Mouse (Mus musculus): ENCODE data around the gene Slc46a2.
A peak's percentile ranks its signal among the peaks of the same experiment; 100 is the strongest.

The Slc46a2 gene

DNA sequence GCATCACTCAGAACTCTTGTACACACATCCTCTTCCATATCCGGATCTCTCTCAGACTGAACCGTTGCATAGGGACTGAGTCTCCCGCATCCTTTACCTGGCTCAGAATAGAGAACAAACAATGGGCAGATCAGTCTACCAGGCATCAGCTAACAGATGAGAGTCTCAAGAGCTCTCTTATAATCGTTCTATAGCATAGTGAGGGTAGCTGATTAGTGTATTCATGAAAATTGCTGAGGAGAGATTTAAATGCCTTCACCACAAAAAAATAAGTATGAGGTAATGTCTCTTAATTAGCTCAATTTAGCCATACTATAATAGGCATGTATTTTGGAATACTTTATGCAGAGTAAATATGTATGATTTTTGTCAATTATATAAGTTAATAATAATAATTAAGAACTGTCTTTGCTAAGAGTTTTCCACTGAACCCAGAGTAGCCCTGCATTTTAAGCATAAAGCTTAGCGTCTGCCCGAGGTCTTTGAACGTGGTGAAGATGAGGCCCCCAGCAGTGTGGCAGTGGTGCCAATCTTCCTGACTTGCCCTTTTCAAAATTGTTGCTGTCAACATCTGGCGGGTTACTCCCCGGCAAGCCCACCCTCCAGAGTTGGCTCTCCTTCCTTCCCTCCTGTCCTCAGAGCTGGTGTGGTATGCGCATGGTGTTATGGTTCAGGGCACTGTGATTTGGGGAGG lies 23.0 kb downstream of the Slc46a2 start:
- DNase-seq (ENCODE audit: low spot score): no peak

DNA sequence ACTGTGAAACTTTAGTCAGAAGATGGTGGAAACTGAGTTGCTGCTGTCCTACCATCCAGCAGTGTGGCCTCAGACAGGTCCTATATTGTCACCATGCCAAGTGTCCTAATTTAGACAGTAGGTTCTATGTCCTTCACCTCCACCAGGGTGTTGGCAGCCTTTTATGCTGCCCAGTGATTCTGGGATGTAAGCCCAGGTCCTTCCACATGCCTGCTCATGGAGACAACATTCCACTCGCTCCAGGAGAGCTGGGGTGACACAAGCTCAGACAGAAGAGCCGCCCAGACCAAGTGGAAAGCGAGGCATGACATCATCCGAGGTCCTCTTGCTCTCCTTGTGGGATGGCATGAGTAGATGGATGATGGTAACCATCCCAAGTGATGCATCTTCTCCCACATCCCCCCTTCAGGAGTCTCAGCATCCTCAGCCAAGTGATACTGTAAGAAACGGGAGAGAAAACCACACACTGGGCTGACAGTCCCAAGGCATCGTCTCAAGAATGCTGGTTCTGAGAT lies 24.7 kb downstream of the Slc46a2 start:
- no peak for DNase-seq (ENCODE audit: low spot score)

DNA sequence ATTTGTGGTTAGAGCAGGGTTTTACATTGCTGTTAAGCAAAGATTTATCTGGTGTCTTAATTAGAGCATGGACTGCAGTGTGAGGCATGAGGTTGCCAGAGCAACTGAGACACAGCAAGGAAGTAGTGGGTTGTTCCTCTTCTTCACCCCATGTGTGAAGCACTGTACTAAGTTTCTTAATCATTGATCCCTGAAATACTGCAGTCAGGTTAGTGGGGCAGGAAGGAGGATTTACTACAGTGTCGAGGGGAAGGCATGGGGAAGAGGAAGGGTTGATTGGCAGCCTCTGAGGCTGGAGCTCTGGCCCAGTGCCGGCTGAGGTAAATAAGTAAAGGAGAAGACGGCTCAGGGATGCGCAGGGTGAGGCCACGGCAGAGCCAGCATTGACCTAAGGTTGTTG lies 26.8 kb downstream of the Slc46a2 start:
- DNase-seq (ENCODE audit: low spot score): no peak

DNA sequence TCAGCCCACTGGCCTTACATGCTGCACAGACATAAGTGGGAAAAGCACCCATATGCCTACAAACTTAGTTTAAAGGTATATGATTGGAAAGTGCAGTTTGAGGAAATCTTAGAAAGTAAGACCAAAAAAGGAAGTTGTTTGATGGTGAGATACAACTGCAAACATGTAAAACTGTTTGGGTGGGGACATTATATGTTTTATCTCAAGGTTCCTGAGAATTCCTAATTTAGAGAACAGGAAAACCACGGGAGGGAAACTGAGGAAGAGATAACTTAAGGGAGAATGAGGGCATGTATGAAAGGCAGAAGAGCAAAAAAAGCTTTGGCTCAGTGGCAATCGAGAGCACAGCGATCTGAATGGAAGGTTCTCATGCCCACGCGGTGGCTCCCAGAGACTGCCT lies 27.8 kb downstream of the Slc46a2 start:
- DNase-seq (ENCODE audit: low spot score): no peak

DNA sequence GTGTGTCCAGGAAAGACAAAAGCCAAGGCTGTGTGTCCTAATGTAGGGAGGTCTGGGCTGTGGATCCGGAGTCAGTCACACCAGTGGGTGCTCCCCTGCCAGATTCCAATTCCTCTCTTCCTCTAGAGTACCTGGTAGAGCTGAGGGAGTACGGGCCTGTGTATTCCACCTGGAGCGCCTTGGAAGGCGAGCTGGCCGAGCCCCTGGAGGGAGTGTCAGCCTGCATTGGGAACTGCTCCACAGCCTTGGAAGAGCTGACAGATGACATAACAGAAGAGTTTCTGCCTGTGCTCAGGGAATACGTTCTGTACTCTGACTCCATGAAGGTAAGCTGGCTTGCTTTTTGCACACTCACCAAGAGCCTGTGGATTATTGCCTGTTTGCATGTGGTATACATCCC lies 28.6 kb downstream of the Slc46a2 start:
- DNase-seq (ENCODE audit: low spot score): no peak

DNA sequence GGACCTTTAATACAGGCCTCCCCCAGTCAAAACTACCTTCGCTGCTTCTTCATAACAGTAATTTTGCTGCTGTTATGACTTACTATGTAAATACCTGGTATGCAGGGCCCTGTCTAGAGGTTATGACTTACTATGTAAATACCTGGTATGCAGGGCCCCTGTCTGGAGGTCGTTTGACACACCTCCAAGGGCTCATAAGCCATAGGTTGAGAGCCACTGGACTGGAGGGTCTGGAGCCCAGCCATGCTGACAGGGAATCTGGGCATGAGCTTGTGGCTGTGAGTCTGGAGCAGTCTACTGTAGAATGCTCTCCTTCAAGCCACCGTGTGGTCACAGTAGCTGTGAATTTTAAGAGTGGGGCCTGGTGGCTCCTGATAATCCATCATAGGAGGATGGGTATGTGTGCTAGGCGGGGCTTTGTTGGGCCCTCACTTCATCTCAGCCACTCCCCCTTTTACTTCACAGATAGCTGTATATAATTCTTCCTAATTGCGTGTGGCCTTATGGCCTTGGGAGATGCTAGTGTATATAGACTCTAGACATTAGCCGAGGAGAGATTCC lies 30.6 kb downstream of the Slc46a2 start:
- DNase-seq (ENCODE audit: low spot score): no peak

DNA sequence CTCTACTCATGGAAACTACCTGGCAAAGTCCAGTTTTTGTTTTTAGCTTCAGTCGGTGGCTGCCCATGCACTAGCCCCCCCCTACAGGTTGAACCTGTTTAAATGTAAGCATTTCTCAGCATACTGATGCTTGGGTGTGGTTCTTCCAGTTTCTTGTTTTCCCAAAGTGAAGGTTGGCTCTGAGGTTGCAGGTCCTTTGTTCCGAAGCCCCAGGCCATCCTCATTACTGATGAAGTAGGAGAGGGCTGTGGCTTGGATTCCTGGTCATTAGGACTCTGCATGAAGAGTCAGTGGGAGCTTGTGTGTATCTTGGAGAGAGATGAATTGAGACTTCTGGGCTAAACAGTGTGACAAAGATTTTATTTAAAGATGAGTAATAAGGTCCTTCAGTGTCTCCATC lies 33.6 kb downstream of the Slc46a2 start:
- no peak for DNase-seq (ENCODE audit: low spot score)

DNA sequence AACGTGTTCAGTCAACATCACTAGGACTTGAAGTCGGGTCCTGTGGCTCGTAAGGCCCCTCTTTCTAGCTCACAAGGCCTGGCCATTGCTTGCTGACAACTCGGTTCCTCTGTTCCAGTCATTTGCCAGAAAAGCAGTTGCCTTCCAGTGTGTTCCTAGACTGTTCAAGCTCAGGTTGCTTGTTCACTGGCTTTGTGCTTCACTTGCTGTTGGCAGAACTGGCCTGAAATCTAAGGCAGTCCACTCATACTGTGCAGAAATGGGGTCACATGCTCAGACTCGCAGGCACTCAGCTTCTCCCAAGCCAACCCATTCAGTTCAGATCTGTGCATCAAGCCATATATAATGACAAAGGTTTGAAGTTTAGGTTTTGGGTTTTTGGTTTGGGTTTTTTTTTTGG lies 34.1 kb downstream of the Slc46a2 start:
- no peak for DNase-seq (ENCODE audit: low spot score)

DNA sequence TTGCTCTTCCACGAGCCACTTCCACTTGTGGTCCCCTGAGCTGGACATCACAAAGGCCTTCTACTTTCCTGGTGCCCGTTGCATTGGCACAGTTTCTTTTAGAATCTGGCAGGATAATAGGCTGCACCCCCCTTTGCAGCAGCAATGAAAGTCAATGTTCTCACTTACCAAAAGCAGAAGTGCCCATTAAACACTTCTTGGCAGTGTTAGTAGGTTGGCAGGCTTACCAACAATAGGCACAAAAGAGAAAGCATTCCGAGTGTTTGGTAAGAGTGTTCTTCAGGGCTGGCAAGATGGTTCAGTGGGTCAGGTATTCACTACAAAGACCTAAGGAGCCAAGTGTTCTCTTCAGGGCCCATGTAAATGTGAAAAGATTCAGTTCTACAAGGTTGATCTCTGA lies 35.4 kb downstream of the Slc46a2 start:
- DNase-seq (ENCODE audit: low spot score): no peak

DNA sequence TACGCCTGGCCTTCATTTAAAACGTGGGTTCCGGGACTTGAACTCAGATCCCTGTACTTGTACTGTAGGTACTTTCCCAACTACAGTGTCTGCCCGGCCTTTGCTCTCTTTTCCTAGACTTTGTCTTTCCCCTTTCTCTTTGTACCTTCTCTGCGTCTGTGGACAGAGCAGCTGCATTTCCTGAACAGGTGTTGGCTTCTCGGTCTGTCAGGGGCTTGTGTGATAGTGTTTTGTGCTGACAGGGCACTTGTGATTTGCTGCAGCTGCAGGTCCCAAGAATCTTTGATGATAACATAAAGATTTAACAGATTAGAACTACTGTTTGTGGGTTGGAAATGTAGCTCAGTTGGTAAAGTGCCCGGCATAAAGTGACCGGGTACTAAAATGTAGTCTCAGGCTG lies 36.3 kb downstream of the Slc46a2 start:
- DNase-seq (ENCODE audit: low spot score): no peak

DNA sequence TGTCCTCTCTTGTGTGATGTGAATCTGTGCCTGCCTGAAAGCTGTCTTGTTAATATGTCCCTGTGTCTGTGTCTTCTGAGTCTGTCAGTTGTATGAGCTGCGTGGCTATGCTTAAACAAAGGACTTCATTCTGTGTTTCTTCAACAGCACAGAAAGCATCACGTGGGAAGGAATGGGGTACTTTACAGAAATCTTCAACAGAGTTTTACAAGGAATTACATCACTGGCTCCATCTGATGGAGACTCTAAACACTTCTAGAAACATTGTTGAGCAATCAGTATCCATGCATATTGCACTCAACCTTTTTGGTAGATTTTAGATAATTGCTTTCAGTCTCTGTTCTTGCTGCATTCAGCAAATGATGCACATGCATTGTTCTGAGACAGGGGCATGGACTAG lies 37.8 kb downstream of the Slc46a2 start:
- no peak for DNase-seq (ENCODE audit: low spot score)

DNA sequence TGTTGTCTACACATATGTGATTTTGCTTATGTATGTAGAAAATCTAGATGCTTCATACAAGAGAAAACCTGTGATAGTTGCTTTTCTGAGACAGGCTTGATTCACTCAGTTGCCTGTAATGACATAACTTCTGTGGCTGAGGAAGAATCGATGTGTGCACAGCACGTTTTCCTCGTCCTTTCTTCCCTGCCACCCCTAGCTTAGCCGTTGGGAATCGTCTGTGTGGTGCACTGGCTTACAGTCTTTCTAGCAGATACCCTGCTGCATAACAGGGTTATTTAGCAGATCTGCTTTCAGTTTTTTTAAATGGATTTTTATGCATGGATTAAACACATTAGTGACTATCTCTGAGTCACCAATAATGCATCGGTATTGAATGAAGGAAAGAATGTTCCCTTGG lies 38.3 kb downstream of the Slc46a2 start:
- DNase-seq (ENCODE audit: low spot score): no peak

DNA sequence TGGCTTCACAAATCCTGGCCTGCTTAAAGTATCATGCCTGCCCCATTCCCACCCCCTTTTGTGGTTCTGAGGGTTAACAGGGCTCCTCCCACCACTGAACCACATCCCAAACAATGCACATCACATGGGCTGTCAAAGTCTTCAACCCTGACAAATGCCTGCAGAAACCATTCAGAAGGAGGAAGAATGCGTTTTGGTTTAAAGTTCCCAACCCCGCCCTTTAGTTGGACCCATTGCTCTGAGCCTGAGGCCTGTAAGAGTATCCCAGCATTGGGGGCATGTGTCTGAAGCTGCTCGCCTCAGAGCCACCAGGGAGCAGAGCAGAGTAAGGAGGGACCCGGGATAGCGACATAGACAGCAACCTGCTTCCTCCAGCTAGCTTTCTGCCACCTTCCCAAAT lies 41.0 kb downstream of the Slc46a2 start:
- DNase-seq (ENCODE audit: low spot score): no peak

DNA sequence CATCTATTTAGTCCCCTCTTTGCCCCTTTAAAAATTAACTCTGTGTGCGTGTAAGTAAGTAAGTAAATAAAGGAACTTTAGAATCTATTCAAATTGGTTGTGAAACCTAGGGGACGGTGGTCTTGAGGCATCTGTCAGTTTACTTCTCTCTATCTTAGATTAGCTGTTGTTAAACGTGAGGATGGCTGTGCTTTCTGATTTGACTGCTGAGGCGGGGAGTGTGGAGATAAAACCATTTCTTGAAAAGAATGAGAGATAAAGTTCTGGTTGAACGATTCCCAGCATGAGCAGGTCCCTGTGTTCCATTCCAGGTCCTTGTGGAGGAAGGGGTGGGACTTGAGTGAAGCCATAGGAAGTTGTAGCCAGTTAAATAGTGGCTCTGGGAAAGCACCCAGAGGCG lies 41.6 kb downstream of the Slc46a2 start:
- DNase-seq (ENCODE audit: low spot score): no peak

DNA sequence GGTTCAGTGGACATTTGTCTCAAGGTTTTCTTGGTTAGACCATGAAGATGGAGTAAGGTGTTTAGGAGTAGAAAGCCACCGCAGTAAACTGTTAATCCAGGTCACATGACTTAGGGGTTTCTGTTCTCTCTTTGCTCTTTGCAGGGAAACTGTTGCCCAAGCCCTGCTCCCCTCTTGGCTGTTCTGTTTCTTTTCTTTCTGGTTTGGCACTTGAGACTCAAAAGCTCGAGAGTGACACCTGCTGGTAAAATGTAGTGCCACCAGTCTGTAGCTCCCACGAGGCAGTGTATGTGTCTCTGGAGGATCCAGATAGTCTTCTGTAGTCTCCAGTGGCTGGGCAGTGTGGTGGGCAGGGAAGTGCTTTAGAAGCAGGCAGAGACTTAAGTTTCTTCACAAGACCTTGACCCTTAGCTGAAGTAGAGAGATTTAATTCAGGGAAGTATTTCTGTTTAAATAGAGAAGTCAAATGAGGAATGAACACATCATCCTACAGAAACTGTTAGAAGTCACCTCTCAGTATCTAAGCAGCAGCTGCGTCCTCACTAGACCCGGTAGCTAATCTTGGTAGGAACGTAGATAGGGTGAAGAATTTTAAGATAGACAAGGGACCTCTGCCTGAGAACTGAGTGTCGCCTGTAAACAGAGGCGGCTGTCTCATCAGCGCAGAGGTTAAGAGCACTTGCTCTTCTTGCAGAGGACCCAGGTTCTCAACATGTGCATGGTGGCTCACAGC lies 43.8 kb downstream of the Slc46a2 start:
- peak; percentile 93 for DNase-seq (ENCODE audit: low spot score)

DNA sequence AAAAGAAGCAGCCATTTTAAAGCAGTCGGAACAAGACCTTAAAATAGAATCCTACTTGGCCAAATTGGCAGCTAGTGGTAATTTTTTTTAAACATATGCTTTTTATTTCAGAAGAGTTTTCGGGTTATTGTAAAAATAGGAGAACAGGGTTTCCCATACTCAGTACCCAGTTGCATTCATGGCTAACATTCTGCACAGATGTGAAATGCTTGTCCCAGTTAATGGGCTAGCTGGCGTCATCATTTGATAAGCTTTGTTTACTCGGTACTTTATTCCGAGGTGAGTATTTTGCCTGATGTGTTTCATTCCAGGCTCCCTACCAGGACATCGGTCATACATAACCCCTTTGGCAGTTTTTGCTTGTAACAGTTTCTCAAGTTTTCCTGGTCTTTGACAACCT lies 44.4 kb downstream of the Slc46a2 start:
- DNase-seq (ENCODE audit: low spot score): no peak

DNA sequence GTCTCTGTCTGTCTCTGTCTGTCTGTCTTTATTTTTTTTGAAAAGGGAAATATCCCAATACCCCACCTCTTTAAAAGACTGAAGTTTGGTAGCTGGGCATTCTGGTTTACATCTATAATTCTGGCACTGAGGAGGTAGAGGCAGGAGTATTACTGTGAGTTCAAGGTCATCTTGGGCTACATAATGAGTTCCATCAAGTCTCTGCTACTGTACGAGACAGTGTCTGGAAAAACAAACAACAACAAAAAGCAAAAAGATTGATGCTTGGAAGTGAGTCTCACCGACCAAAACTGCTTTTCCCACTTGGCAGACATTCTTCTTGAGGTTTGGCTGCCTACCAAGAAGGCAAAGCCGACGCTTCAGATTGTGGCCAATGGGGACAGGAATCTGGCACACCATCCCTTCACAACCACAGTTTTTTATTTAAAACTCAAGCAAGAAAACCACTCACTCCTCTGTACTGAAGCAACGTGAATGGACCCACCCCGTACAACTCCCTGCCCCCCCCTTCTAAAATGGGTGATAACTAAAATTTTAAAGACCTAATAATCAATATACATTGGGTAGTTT lies 45.3 kb downstream of the Slc46a2 start:
- no peak for DNase-seq (ENCODE audit: low spot score)

DNA sequence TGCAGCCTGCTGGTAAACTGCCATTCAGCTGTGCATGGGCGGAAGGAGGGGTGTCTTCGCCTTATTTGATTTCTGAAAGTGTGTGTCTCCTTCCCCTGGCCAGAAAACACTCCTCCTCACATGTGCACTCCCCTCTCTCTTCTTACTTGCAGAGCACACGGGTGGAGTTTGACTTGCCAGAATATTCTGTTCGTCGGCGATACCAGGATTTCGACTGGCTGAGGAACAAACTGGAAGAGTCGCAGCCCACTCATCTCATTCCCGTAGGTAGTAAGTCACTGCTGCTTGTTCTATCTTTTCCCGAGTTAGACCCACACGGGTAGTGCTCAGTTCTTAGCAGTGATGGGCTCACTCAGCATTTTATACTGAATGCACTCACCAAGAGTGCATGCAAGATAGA lies 46.8 kb downstream of the Slc46a2 start:
- DNase-seq (ENCODE audit: low spot score): no peak

DNA sequence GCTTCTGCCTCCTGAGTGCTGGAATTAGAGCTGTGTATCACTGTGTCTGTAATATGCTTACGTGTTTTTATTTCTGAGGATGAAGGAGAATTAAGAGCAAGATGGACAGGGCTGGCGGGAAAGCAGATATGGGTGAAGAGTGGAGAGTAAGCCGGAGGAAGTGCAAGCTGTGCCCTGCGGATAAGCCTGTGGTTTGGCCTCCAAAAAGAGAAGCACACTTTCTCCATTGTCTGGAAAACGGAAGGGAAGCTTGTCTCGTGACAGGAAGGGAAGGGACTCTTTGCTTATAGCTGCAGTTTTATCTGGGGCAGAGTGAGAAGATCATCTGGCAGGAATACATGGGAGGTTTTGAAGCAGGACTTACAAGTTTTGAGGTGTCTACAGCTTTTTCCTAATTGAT lies 51.0 kb downstream of the Slc46a2 start:
- no peak for DNase-seq (ENCODE audit: low spot score)

DNA sequence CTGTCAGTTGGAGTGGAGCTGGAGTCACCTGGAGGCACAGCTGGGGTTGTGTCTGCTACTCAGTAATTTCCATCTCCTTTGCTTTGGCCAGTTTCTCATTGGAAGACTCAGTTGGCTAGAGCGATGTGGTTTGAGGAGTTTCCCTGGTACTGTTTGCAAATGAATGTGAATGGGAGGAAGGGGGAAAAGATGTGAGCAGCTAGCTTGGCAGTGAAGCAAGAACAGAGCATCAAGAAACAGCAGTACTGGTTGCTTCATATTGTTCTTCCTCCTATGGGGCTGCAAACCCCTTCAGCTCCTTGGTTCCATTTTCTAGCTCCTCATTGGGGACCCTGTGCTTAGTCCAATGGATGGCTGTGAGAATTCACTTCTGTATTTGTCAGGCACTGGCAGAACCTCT lies 52.5 kb downstream of the Slc46a2 start:
- DNase-seq (ENCODE audit: low spot score): no peak

DNA sequence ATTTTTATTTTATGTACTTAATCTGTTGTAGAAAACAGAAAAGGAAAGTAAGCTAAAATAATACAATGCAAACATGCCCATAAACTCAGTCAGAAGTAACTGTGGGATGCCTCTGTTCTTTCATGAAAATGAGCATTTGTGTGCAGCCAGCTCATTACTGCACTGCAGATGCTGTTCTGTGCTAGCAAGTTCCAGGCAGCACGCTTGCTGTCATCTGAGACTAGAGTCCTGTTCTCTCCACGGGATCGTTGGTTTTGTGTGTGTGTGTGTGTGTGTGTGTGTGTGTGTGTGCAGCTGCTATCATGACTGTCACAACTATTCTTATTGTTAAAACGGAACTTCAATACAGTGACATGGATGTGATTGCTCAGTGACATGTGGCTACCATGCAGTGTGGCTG lies 53.0 kb downstream of the Slc46a2 start:
- DNase-seq (ENCODE audit: low spot score): no peak

DNA sequence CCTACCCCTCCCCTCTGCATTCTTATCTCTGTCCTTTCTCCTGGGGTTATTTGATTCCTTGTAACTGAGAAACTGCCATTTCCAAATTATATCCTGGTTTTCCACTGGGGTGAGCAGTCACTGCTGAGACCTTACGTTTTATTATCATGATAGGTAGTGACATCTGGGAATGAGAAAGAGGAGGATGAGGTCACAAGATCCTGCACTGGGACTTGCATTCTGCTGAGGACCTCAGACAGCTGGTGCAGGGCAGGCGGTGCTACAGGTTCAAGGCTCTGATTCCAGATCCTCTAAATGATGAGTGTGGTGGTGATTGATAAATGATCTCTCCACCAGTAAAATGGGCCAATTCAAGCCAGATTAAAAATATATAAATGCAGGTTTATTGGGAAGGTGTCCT lies 54.4 kb downstream of the Slc46a2 start:
- no peak for DNase-seq (ENCODE audit: low spot score)
